Mouse (Mus musculus): ENCODE results near the gene 2010111I01Rik.
"Not testable (repeated sequence)": the region's sequence is repeated elsewhere in the genome, so short reads cannot be mapped to it uniquely, and the experiment has no call there.

Gene 2010111I01Rik

GRCm38 (mm10) chr13:63073911-63074675 is 109.4 kb downstream of the 2010111I01Rik start:
- intact Hi-C loops (cut with DNase I): no loop called here

GRCm38 (mm10) chr13:63074676-63074991 is 109.9 kb downstream of the 2010111I01Rik start:
- intact Hi-C loops (cut with DNase I): no loop called here

GRCm38 (mm10) chr13:63075331-63075855 is 110.7 kb downstream of the 2010111I01Rik start:
- intact Hi-C loops (cut with DNase I): no loop called here

- intact Hi-C loops (cut with DNase I): no loop called here
Measured at GRCm38 (mm10) chr13:63080191-63080590, 115.5 kb downstream of the 2010111I01Rik start.

- intact Hi-C loops (cut with DNase I): no loop called here
Measured at GRCm38 (mm10) chr13:63080823-63081222, 116.1 kb downstream of the 2010111I01Rik start.

- intact Hi-C loops (cut with DNase I): no loop called here
Measured at GRCm38 (mm10) chr13:63082555-63083136, 118.0 kb downstream of the 2010111I01Rik start.

- intact Hi-C loops (cut with DNase I): not testable (repeated sequence)
Measured at GRCm38 (mm10) chr13:63083139-63083538, 118.4 kb downstream of the 2010111I01Rik start.

GRCm38 (mm10) chr13:63083663-63084062 is 119.0 kb downstream of the 2010111I01Rik start:
- intact Hi-C loops (cut with DNase I): no loop called here

- intact Hi-C loops (cut with DNase I): no loop called here
Measured at GRCm38 (mm10) chr13:63087865-63088683, 123.4 kb downstream of the 2010111I01Rik start.

GRCm38 (mm10) chr13:63089513-63089912 is 124.8 kb downstream of the 2010111I01Rik start:
- intact Hi-C loops (cut with DNase I): no loop called here

- intact Hi-C loops (cut with DNase I): no loop called here
Measured at GRCm38 (mm10) chr13:63091246-63091645, 126.6 kb downstream of the 2010111I01Rik start.

GRCm38 (mm10) chr13:63092299-63092698 is 127.6 kb downstream of the 2010111I01Rik start:
- intact Hi-C loops (cut with DNase I): no loop called here

- intact Hi-C loops (cut with DNase I): no loop called here
Measured at GRCm38 (mm10) chr13:63092874-63093273, 128.2 kb downstream of the 2010111I01Rik start.

- intact Hi-C loops (cut with DNase I): no loop called here
Measured at GRCm38 (mm10) chr13:63093636-63094035, 128.9 kb downstream of the 2010111I01Rik start.

- intact Hi-C loops (cut with DNase I): no loop called here
Measured at GRCm38 (mm10) chr13:63094317-63095131, 129.8 kb downstream of the 2010111I01Rik start.

GRCm38 (mm10) chr13:63096764-63097163 is 132.1 kb downstream of the 2010111I01Rik start:
- intact Hi-C loops (cut with DNase I): no loop called here

GRCm38 (mm10) chr13:63097440-63097930 is 132.8 kb downstream of the 2010111I01Rik start:
- intact Hi-C loops (cut with DNase I): no loop called here

GRCm38 (mm10) chr13:63101761-63102160 is 137.1 kb downstream of the 2010111I01Rik start:
- intact Hi-C loops (cut with DNase I): no loop called here

GRCm38 (mm10) chr13:63102848-63103585 is 138.3 kb downstream of the 2010111I01Rik start:
- intact Hi-C loops (cut with DNase I): no loop called here

- intact Hi-C loops (cut with DNase I): no loop called here
Measured at GRCm38 (mm10) chr13:63106574-63106973, 141.9 kb downstream of the 2010111I01Rik start.

All from adrenal gland (tissue).